In the genomic region with DNA sequence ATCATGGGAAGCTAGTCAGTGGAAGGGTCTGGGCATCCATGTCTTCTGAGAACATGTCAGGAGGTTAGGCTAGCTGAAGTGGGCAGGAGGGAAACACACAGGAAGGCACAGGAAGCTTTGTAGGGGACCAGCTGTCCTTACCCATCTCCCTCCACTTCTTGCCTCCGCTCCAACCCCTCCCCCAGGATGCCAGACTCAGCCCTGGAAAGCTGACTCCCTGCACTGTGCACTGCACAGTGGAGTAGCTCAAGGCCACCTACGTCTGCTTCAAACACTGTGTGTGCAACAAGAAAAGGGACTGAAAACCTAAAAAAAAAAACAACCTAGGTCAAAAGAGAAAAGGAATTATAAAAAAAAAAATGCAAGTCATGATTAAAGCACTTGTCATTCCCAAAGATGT, we compare ENCODE assay signal across 19 mouse cellular contexts.
"Had no signal": no experiment of that assay in that cellular context is flagged by ENCODE, and none has a peak within 500 bp of the region (broad histone marks: within the 10 kb centered on the region; RNA-seq: fewer than 3 reads in every experiment).

No protein-coding gene starts in this region.

- DNase-seq: kidney, adult 11 months; kidney, adult 9 months; kidney, postnatal 10 days; kidney, postnatal 4 days; left cerebral cortex, postnatal 4 days; lung, embryonic 14.5 days; lung, postnatal 10 days; lung, postnatal 4 days; retina, postnatal 1 day; right cerebral cortex, postnatal 4 days; spleen, adult 18-20 months; thymus, adult 2 months; thymus, postnatal 25 days had no signal

- ATAC-seq: liver, embryonic 12.5 days; midbrain, embryonic 16.5 days had no signal

- H3K36me3 ChIP-seq: limb, embryonic 15.5 days; liver, embryonic 12.5 days; midbrain, embryonic 12.5 days; stomach, embryonic 15.5 days had no signal

- H3K4me3 ChIP-seq: layer of hippocampus, adult 2 months; limb, embryonic 15.5 days; liver, embryonic 12.5 days; midbrain, embryonic 12.5 days; stomach, embryonic 15.5 days had no signal

- H3K4me2 ChIP-seq: limb, embryonic 15.5 days; liver, embryonic 12.5 days; lung, embryonic 14.5 days; midbrain, embryonic 12.5 days; stomach, embryonic 15.5 days had no signal

- H3K27me3 ChIP-seq: limb, embryonic 15.5 days; liver, embryonic 12.5 days; midbrain, embryonic 12.5 days; stomach, embryonic 15.5 days had no signal
